Mouse (Mus musculus) embryonic facial prominence, embryonic 11.5 days (tissue): Measurements from ENCODE around the gene Gm14085. TPM values are rescaled to one million over a fixed set of nuclear protein-coding genes. Genes with fewer than 3 reads are reported as not detected.

ENCODE experiments used
- polyA plus RNA-seq: library from polyadenylated mRNA; unstranded; fragments of >200 nt; fragmentation: Nextera tagmentation; extraction: Ambion mirVana; gene quantifications from 2 replicates; pipeline ENCODE4 v1.2.1, GENCODE M21; 2014

Gm14085 gene
- polyA plus RNA-seq, 1 experiment from 2014 or later, result not detected

Other genes starting within 250 kb of the Gm14085 start
- gene Duox2, start 186.5 kb upstream of the Gm14085 start, polyA plus RNA-seq, result not detected in 2 replicates
- not detected in 2 replicates for gene Duoxa2, start 186.0 kb upstream of the Gm14085 start, polyA plus RNA-seq
- gene Duoxa1, start 171.2 kb upstream of the Gm14085 start, polyA plus RNA-seq, result 0.90 TPM in 1 of 2 replicates, not detected in the other
- gene Duox1, start 169.3 kb upstream of the Gm14085 start, polyA plus RNA-seq, result 0.06 and 0.10 TPM in 2 replicates
- gene Shf, start 115.8 kb upstream of the Gm14085 start, polyA plus RNA-seq, result 7.5 and 8.6 TPM in 2 replicates
- 0.15 and 0.28 TPM in 2 replicates for gene Slc28a2, start 58.5 kb upstream of the Gm14085 start, polyA plus RNA-seq
- gene Gatm, start 126.4 kb downstream of the Gm14085 start, polyA plus RNA-seq, result 10.4 and 12.2 TPM in 2 replicates
- gene AA467197, start 152.0 kb downstream of the Gm14085 start, polyA plus RNA-seq, result not detected in 2 replicates
- 9.7 and 12.9 TPM in 2 replicates for gene Slc30a4, start 217.7 kb downstream of the Gm14085 start, polyA plus RNA-seq